Mouse (Mus musculus) limb, embryonic 13.5 days (tissue): Measurements from ENCODE around the gene Ccm2l. TPM values are rescaled to one million over a fixed set of nuclear protein-coding genes. Genes with fewer than 3 reads are reported as not detected.

Source experiments
- ATAC-seq: fragments of 200-750 bp; cut with Nextera tagmentation; 2 replicates; pipeline ENCODE4 v1.8.0; 2017; ENCODE audit warnings: low read depth, moderate number of reproducible peaks, moderate TSS enrichment; ENCODE audit not compliant: low FRiP score
- H3K27ac ChIP-seq: fragments of 300-500 bp; sonication (generic); 2 replicates; pipeline ENCODE4 v1.5.1; 2015; ENCODE audit warnings: inconsistent platforms, mild to moderate bottlenecking, moderate library complexity
- H3K27me3 ChIP-seq: fragments of 300-500 bp; sonication (generic); 2 replicates; pipeline ENCODE4 v1.6.1; 2015; ENCODE audit warnings: mild to moderate bottlenecking, inconsistent platforms
- H3K36me3 ChIP-seq: fragments of 300-500 bp; sonication (generic); 2 replicates; pipeline ENCODE4 v1.6.1; 2015; ENCODE audit warnings: inconsistent platforms, mild to moderate bottlenecking, moderate library complexity
- H3K4me1 ChIP-seq: fragments of 300-500 bp; sonication (generic); 2 replicates; pipeline ENCODE4 v1.6.1; 2015; ENCODE audit warnings: inconsistent platforms
- H3K4me2 ChIP-seq: fragments of 300-500 bp; sonication (generic); replicated peaks from 2 replicates; pipeline ENCODE4 v1.6.1; 2015; ENCODE audit warnings: inconsistent platforms, mild to moderate bottlenecking, moderate library complexity
- H3K4me3 ChIP-seq: fragments of 300-500 bp; sonication (generic); 2 replicates; pipeline ENCODE4 v1.5.1; 2015; ENCODE audit warnings: moderate library complexity, mild to moderate bottlenecking, inconsistent platforms
- H3K9ac ChIP-seq: fragments of 300-500 bp; sonication (generic); 2 replicates; pipeline ENCODE4 v1.6.1; 2015; ENCODE audit warnings: mild to moderate bottlenecking, inconsistent platforms
- H3K9me3 ChIP-seq: fragments of 300-500 bp; sonication (generic); 2 replicates; pipeline ENCODE4 v1.6.1; 2016; ENCODE audit warnings: inconsistent platforms
- WGBS: fragments of 180-500 bp; shearing (Covaris S2); methylation state at CpG from one replicate; pipeline ENCODE4 v1.1.7; 2015; 5-methylcytosine and 5-hydroxymethylcytosine counted together
- polyA plus RNA-seq: library from polyadenylated mRNA; unstranded; fragments of >200 nt; fragmentation: Nextera tagmentation; extraction: Ambion mirVana; gene quantifications from 2 replicates; pipeline ENCODE4 v1.2.1, GENCODE M21; 2015

Ccm2l gene
- polyA plus RNA-seq, 1 experiment from 2014 or later = 1.7 TPM

- H3K27me3 ChIP-seq = 0 out of 2 replicates have a peak, but pooled peaks cover 6% of the 10 kb centered on the region
- H3K36me3 ChIP-seq = no peaks in the 10 kb centered on the region
- no peaks in the 10 kb centered on the region for H3K9me3 ChIP-seq
- no peaks in the 10 kb centered on the region for H3K4me1 ChIP-seq
- H3K4me3 ChIP-seq = no peak overlapping the region
- H3K27ac ChIP-seq = no peak overlapping the region
- 78% methylated on average over 6 of the region's 6 CpGs for WGBS
- ATAC-seq = no peak
- H3K9ac ChIP-seq = no peak overlapping the region
- no peak overlapping the region for H3K4me2 ChIP-seq
These were observed 16.1 kb downstream of the Ccm2l start for GRCm38 (mm10) chr2:153081866-153082265.

GRCm38 (mm10) chr2:153083275-153083674, 17.5 kb downstream of the Ccm2l start:
- no peak for ATAC-seq
- H3K4me3 ChIP-seq = no peak overlapping the region
- H3K27ac ChIP-seq = no peak overlapping the region
- no peaks in the 10 kb centered on the region for H3K9me3 ChIP-seq
- no peak overlapping the region for H3K9ac ChIP-seq
- no peaks in the 10 kb centered on the region for H3K4me1 ChIP-seq
- H3K4me2 ChIP-seq = no peak overlapping the region
- WGBS = 79% methylated on average over 8 of the region's 8 CpGs
- H3K36me3 ChIP-seq = no peaks in the 10 kb centered on the region
- 0 out of 2 replicates have a peak, but pooled peaks cover 6% of the 10 kb centered on the region for H3K27me3 ChIP-seq

- ATAC-seq = no peak
- Histone ChIP-seq H3K27me3 (0 out of 2 replicates have a peak, but pooled peaks cover 6% of the 10 kb centered on the region), H3K9me3 (no peaks in the 10 kb centered on the region), H3K36me3 (no peaks in the 10 kb centered on the region), H3K4me1 (no peaks in the 10 kb centered on the region), H3K4me2 (no peak overlapping the region), H3K4me3 (no peak overlapping the region), H3K27ac (no peak overlapping the region), H3K9ac (no peak overlapping the region)
- WGBS = 80% methylated on average over 4 of the region's 4 CpGs
These were observed 18.1 kb downstream of the Ccm2l start for GRCm38 (mm10) chr2:153083824-153084223.

GRCm38 (mm10) chr2:153084261-153084976, 18.7 kb downstream of the Ccm2l start:
- H3K4me3 ChIP-seq = no peak overlapping the region
- no peak overlapping the region for H3K4me2 ChIP-seq
- no peak for ATAC-seq
- H3K27ac ChIP-seq = no peak overlapping the region
- no peaks in the 10 kb centered on the region for H3K9me3 ChIP-seq
- H3K27me3 ChIP-seq = 0 out of 2 replicates have a peak, but pooled peaks cover 3% of the 10 kb centered on the region
- no peak overlapping the region for H3K9ac ChIP-seq
- 63% methylated on average over 7 of the region's 7 CpGs for WGBS
- no peaks in the 10 kb centered on the region for H3K36me3 ChIP-seq
- H3K4me1 ChIP-seq = no peaks in the 10 kb centered on the region

- no peaks in the 10 kb centered on the region for H3K9me3 ChIP-seq
- no peak overlapping the region for H3K4me2 ChIP-seq
- 90% methylated on average over 6 of the region's 6 CpGs for WGBS
- ATAC-seq = no peak
- H3K9ac ChIP-seq = no peak overlapping the region
- H3K4me3 ChIP-seq = no peak overlapping the region
- H3K4me1 ChIP-seq = no peaks in the 10 kb centered on the region
- H3K27me3 ChIP-seq = 0 out of 2 replicates have a peak, but pooled peaks cover 3% of the 10 kb centered on the region
- no peaks in the 10 kb centered on the region for H3K36me3 ChIP-seq
- no peak overlapping the region for H3K27ac ChIP-seq
These were observed 19.8 kb downstream of the Ccm2l start for GRCm38 (mm10) chr2:153085556-153085955.

GRCm38 (mm10) chr2:153086166-153086565, 20.4 kb downstream of the Ccm2l start:
- 79% methylated on average over 4 of the region's 4 CpGs for WGBS
- Histone ChIP-seq H3K27me3 (no peaks in the 10 kb centered on the region), H3K27ac (no peak overlapping the region)

GRCm38 (mm10) chr2:153087091-153087490, 21.3 kb downstream of the Ccm2l start:
- no peak overlapping the region for H3K4me3 ChIP-seq
- no peaks in the 10 kb centered on the region for H3K9me3 ChIP-seq
- H3K36me3 ChIP-seq = no peaks in the 10 kb centered on the region
- 89% methylated on average over 10 of the region's 10 CpGs for WGBS
- ATAC-seq = no peak
- H3K9ac ChIP-seq = no peak overlapping the region
- H3K4me2 ChIP-seq = no peak overlapping the region
- no peaks in the 10 kb centered on the region for H3K27me3 ChIP-seq
- H3K4me1 ChIP-seq = no peaks in the 10 kb centered on the region
- no peak overlapping the region for H3K27ac ChIP-seq

More at GRCm38 (mm10) chr2:153086166-153086565, 20.4 kb downstream of the Ccm2l start:
- no peak overlapping the region for H3K9ac ChIP-seq
- no peak overlapping the region for H3K4me3 ChIP-seq
- H3K9me3 ChIP-seq = no peaks in the 10 kb centered on the region
- no peak overlapping the region for H3K4me2 ChIP-seq
- no peaks in the 10 kb centered on the region for H3K4me1 ChIP-seq
- H3K36me3 ChIP-seq = no peaks in the 10 kb centered on the region
- no peak for ATAC-seq

GRCm38 (mm10) chr2:153089316-153089715, 23.6 kb downstream of the Ccm2l start:
- WGBS = 61% methylated on average over 2 of the region's 2 CpGs
- H3K4me3 ChIP-seq = no peak overlapping the region
- H3K4me2 ChIP-seq = no peak overlapping the region

GRCm38 (mm10) chr2:153090551-153091165, 24.9 kb downstream of the Ccm2l start:
- Histone ChIP-seq H3K9me3 (no peaks in the 10 kb centered on the region), H3K27ac (no peak overlapping the region), H3K9ac (no peak overlapping the region), H3K36me3 (no peaks in the 10 kb centered on the region), H3K4me3 (no peak overlapping the region), H3K4me2 (no peak overlapping the region), H3K4me1 (no peaks in the 10 kb centered on the region), H3K27me3 (no peaks in the 10 kb centered on the region)
- no peak for ATAC-seq
- 33% methylated on average over 10 of the region's 10 CpGs for WGBS

More at GRCm38 (mm10) chr2:153089316-153089715, 23.6 kb downstream of the Ccm2l start:
- Histone ChIP-seq H3K9ac (no peak overlapping the region), H3K27ac (no peak overlapping the region), H3K27me3 (no peaks in the 10 kb centered on the region), H3K4me1 (no peaks in the 10 kb centered on the region), H3K36me3 (no peaks in the 10 kb centered on the region), H3K9me3 (no peaks in the 10 kb centered on the region)
- no peak for ATAC-seq

- peak overlapping the region; percentile 47 for H3K4me3 ChIP-seq
- H3K9me3 ChIP-seq = no peaks in the 10 kb centered on the region
- no peak overlapping the region for H3K27ac ChIP-seq
- ATAC-seq = 0 out of 2 replicates have a peak, but pooled peaks have one; percentile 24
- no peak overlapping the region for H3K9ac ChIP-seq
- H3K4me2 ChIP-seq = peak overlapping the region; percentile 76
- H3K27me3 ChIP-seq = peaks cover 76% of the 10 kb centered on the region
- whole genome bisulfite sequencing = 32% methylated on average over 23 of the region's 23 CpGs
- peaks cover 17% of the 10 kb centered on the region for H3K4me1 ChIP-seq
- no peaks in the 10 kb centered on the region for H3K36me3 ChIP-seq
These were observed 41.5 kb downstream of the Ccm2l start for GRCm38 (mm10) chr2:153107046-153107766.

GRCm38 (mm10) chr2:153107802-153108201, 42.0 kb downstream of the Ccm2l start:
- no peak for ATAC-seq
- Histone ChIP-seq H3K27me3 (peaks cover 79% of the 10 kb centered on the region), H3K4me1 (peaks cover 17% of the 10 kb centered on the region), H3K4me3 (peak overlapping the region; percentile 47), H3K9ac (no peak overlapping the region), H3K9me3 (no peaks in the 10 kb centered on the region), H3K27ac (no peak overlapping the region), H3K4me2 (peak overlapping the region; percentile 76), H3K36me3 (no peaks in the 10 kb centered on the region)
- WGBS = 2% methylated on average over 15 of the region's 15 CpGs
